Mouse (Mus musculus): ENCODE data around the gene Rpusd4.

- TF ChIP-seq CTCF (IDR thresholded peaks at IDR 0.05; ENCODE audit: insufficient read depth, low read length) (no peak), POLR2A (IDR thresholded peaks at IDR 0.05; ENCODE audit: borderline replicate concordance, extremely low read depth, low read depth, low read length) (no peak)
These were observed 56.3 kb downstream of the Rpusd4 start for GRCm38 (mm10) chr9:35323974-35324373.
